Mouse (Mus musculus): Measurements from ENCODE around the gene Zdhhc19.

DNA sequence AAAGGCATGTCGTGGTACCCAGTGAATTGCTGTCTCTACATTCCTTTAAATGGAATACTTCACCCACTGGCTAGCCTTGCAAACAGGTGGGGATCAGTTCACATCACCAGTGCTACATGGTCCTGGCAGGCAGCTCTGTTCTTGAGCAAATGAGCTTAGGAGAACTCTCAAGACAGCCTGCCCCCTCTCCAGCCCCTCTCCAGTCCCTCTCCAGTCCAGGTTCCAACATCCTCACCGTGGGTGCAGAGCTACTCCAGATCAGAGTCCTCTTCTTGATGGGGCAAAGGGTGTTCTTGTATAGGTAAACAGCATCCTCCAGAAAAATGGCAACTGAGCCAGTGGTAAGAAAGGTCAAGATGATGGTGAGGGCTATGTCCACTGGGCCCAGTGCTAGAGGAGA is 16.6 kb upstream of the Zdhhc19 start:
- TF ChIP-seq CTCF (IDR thresholded peaks at IDR 0.05; ENCODE audit: borderline replicate concordance, insufficient read depth, low read depth, low read length): no peak
- TF ChIP-seq POLR2A (IDR thresholded peaks at IDR 0.05; ENCODE audit: borderline replicate concordance, insufficient read depth, low read length): no peak

All from cerebellum, adult 2 months (tissue).